Mouse (Mus musculus) neural tube, embryonic 14.5 days (tissue): ENCODE data around the gene Loxl3. TPM values are rescaled to one million over a fixed set of nuclear protein-coding genes. Genes with fewer than 3 reads are reported as not detected.

ENCODE experiments used
- ATAC-seq: fragments of 200-750 bp; cut with Nextera tagmentation; 2 replicates; pipeline ENCODE4 v1.8.0; 2017; ENCODE audit warnings: low read depth, mild to moderate bottlenecking, moderate TSS enrichment, moderate library complexity
- H3K27ac ChIP-seq: fragments of 300-500 bp; sonication (generic); 2 replicates; pipeline ENCODE4 v1.5.1; 2014; ENCODE audit warnings: low read depth, mild to moderate bottlenecking, control low read depth, low read length, moderate library complexity, mixed read lengths
- H3K27me3 ChIP-seq: fragments of 300-500 bp; sonication (generic); 2 replicates; pipeline ENCODE4 v1.6.1; 2014; ENCODE audit warnings: low read length; ENCODE audit not compliant: control insufficient read depth, insufficient read depth
- H3K36me3 ChIP-seq: fragments of 300-500 bp; sonication (generic); 2 replicates; pipeline ENCODE4 v1.6.1; 2014; ENCODE audit warnings: low read length, mixed read lengths; ENCODE audit not compliant: control insufficient read depth, insufficient read depth
- H3K4me1 ChIP-seq: fragments of 300-500 bp; sonication (generic); 2 replicates; pipeline ENCODE4 v1.6.1; 2014; ENCODE audit warnings: low read length; ENCODE audit not compliant: control insufficient read depth, insufficient read depth
- H3K4me2 ChIP-seq: fragments of 300-500 bp; sonication (generic); 2 replicates; pipeline ENCODE4 v1.6.1; 2014; ENCODE audit warnings: mild to moderate bottlenecking, low read depth, low read length, control low read depth
- H3K4me3 ChIP-seq: fragments of 300-500 bp; sonication (generic); 2 replicates; pipeline ENCODE4 v1.5.1; 2014; ENCODE audit warnings: low read depth, low read length, control low read depth, mixed read lengths
- H3K9ac ChIP-seq: fragments of 300-500 bp; sonication (generic); replicated peaks from 2 replicates; pipeline ENCODE4 v1.6.1; 2014; ENCODE audit warnings: low read depth, mild to moderate bottlenecking, control low read depth, low read length, mixed read lengths
- H3K9me3 ChIP-seq: fragments of 300-500 bp; sonication (generic); 2 replicates; pipeline ENCODE4 v1.6.1; 2016; ENCODE audit warnings: low read length; ENCODE audit not compliant: control insufficient read depth
- WGBS: fragments of 180-500 bp; shearing (Covaris S2); extraction: QIAGEN DNeasy Blood & Tissue Kit; methylation state at CpG from one replicate; pipeline ENCODE4 v1.1.7; 2014; 5-methylcytosine and 5-hydroxymethylcytosine counted together
- polyA plus RNA-seq: library from polyadenylated mRNA; unstranded; fragments of >200 nt; fragmentation: Nextera tagmentation; extraction: Ambion mirVana; gene quantifications from 2 replicates; pipeline ENCODE4 v1.2.1, GENCODE M21; 2014

The Loxl3 gene
- 4.2 and 6.1 TPM in 2 replicates for polyA plus RNA-seq

DNA sequence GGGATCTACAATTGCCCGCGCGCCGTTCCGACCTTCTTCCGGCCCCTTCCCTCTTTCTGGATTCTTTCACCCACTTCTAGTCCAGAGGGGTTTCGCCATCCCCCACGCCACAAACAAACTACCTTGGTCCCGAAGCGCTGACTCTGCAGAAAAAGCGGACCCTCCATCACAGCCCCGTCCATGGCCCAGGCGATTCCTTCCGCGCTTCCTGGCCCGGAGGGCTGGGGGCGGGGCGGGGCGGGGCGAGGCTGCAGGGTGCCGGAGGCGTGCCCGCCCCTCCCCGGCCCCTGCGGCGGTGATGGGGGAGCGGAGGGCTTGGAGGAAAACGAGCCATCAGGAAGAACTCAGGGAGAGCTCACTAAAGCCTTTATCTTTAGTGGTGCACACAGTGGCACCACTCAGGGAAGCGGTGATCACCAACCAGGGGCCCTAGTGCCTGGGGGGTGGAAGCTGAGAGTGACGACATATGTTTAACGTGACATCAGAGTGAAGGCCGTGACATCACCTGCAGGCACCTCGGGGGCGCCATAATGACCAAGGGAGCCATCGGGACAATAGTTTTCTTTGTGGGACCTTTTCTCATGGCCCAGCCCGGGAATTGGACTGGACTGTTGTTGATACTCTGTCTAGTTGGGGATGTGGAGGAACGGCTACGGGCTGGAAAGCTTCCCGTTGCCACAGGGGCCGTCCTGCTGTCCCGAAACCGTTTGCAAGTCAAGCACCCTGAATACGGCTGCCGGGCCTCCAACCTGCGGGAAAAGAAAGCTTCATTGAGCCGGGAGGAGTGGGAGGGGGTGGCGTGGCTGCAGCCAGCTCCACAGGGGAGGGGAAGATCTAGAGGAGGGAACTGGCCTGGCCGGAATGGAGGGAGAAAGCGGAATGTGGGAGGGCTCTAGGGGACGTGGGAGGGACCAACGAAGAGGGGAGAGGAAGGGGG lies at the start of gene Loxl3, which contains the start of gene Dok1:
Loxl3 (plus strand) TSS at position 925 of the 937 bp plus-strand sequence.
Dok1 (minus strand) TSS at position 223 of the 937 bp plus-strand sequence.
- H3K27me3 ChIP-seq, result peaks cover 12% of the 10 kb centered on the region; the same call in 1 of the 2 replicates

GRCm38 (mm10) chr6:82987411-82987971 lies 46.5 kb upstream of the Loxl3 start:
- H3K4me3 ChIP-seq, result no peak overlapping the region
- H3K27me3 ChIP-seq, result no peaks in the 10 kb centered on the region
- no peak overlapping the region for H3K27ac ChIP-seq
- H3K9me3 ChIP-seq, result no peaks in the 10 kb centered on the region
- H3K4me1 ChIP-seq, result no peaks in the 10 kb centered on the region
- no peak overlapping the region for H3K4me2 ChIP-seq
- ATAC-seq, result peak; percentile 46; the same call in 1 of the 2 replicates
- no peak overlapping the region for H3K9ac ChIP-seq
- WGBS, result 49% methylated on average over 9 of the region's 9 CpGs
- H3K36me3 ChIP-seq, result no peaks in the 10 kb centered on the region

More for the DNA sequence above, at the start of gene Loxl3, which contains the start of gene Dok1:
- ATAC-seq, result peak; percentile 70
- Histone ChIP-seq H3K4me3 (peak within 1 kb of the TSS; percentile 43), H3K9ac (peak within 1 kb of the TSS; percentile 37; the same call in 1 of the 2 replicates), H3K27ac (peak within 1 kb of the TSS; percentile 19; the same call in 1 of the 2 replicates), H3K9me3 (no peaks in the 10 kb centered on the region), H3K4me1 (peaks cover 14% of the 10 kb centered on the region; the same call in 1 of the 2 replicates), H3K4me2 (peak within 1 kb of the TSS; percentile 80), H3K36me3 (no peaks in the 10 kb centered on the region)
- WGBS, result under 1% methylated on average over 51 of the region's 51 CpGs

- Histone ChIP-seq H3K4me3 (no peak overlapping the region), H3K27ac (no peak overlapping the region), H3K27me3 (no peaks in the 10 kb centered on the region), H3K36me3 (no peaks in the 10 kb centered on the region), H3K9me3 (no peaks in the 10 kb centered on the region), H3K4me2 (no peak overlapping the region), H3K4me1 (no peaks in the 10 kb centered on the region), H3K9ac (no peak overlapping the region)
- WGBS, result 37% methylated on average over 1 of the region's 1 CpGs
- no peak for ATAC-seq
Measured at GRCm38 (mm10) chr6:82993696-82994095, 40.3 kb upstream of the Loxl3 start.

DNA sequence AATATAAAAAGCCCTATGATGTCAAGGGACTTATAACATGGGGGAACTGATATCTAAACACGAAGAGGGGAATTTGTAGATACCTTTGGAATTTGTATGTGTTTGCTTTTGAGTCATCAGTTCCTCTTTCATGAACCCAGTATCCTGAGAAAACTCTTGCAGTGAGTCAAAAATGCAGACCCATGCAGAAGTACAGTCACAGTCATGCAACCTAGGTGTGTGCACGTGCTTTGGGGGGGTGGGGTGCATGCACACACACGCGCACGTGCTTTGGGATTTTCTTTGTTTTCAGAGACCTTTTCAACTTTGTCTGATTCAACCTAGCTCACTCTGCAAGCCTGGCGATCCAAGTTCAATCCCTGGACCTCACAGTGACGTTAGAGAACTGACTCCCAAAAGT lies 39.6 kb upstream of the Loxl3 start:
- Histone ChIP-seq H3K9ac (no peak overlapping the region), H3K4me3 (no peak overlapping the region), H3K27me3 (no peaks in the 10 kb centered on the region), H3K9me3 (no peaks in the 10 kb centered on the region), H3K36me3 (no peaks in the 10 kb centered on the region), H3K27ac (no peak overlapping the region), H3K4me2 (no peak overlapping the region), H3K4me1 (no peaks in the 10 kb centered on the region)
- no peak for ATAC-seq
- 72% methylated on average over 7 of the region's 7 CpGs for WGBS

DNA sequence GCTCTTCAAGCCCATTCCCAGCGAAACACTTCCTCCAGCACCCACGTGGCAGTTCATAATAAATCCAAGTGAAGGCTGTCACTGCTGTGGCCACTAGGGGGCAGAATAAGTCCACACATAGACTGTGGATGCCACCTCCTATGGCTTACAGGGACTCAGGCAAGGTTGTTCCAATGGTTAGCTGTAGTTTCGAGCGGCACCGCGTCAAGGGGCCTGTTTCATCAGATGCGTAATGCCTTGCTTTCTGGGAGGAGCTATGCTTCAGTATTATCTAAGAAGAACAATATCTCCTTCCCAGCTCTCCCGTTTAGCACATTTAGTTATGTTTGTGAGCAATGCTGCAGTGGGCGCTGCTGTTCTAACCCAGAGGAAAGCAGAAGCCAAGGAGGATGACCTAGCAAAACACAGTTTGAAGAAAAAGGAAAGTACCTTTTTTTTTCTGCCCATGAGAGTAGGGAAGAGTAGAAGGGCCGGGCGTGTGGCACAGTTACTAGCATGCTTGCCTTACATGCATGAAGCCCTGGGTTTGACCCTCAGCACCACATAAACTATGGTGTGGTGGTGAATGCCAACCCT lies 37.1 kb upstream of the Loxl3 start:
- ATAC-seq, result peak; percentile 98
- no peak overlapping the region for H3K27ac ChIP-seq
- no peaks in the 10 kb centered on the region for H3K27me3 ChIP-seq
- H3K4me3 ChIP-seq, result no peak overlapping the region
- no peaks in the 10 kb centered on the region for H3K36me3 ChIP-seq
- peak overlapping the region; percentile 31; the same call in 1 of the 2 replicates for H3K4me2 ChIP-seq
- H3K4me1 ChIP-seq, result no peaks in the 10 kb centered on the region
- 13% methylated on average over 11 of the region's 11 CpGs for WGBS
- no peak overlapping the region for H3K9ac ChIP-seq
- H3K9me3 ChIP-seq, result no peaks in the 10 kb centered on the region

DNA sequence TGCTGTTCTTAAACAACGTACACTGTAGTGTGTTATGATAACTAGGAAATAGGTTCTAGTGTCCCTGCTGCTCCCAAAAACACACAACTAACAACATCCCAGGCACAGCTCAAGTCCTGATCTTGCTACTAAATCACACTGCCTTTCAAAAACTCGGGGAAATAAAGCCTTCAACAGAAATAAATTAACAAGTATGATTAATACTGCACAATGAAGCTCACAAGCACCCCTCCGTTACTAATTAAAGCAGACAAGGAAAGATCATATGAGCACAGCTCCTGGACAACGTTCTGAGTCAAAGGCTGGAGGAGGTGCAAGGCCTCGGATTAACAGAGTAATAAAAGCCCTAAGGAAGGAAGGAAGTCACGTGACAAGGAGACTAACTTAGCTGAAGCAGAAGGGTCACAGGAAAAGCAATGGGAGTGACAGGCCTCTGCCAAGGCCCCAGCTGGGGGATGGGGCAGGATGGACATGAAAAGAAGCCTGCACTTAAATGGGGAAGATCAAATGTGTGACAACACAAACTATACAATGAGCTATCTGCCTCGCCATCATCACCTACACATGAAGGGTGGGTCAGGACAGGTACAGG lies 36.4 kb upstream of the Loxl3 start:
- Histone ChIP-seq H3K4me3 (no peak overlapping the region), H3K9ac (no peak overlapping the region), H3K4me1 (no peaks in the 10 kb centered on the region), H3K27ac (no peak overlapping the region), H3K36me3 (no peaks in the 10 kb centered on the region), H3K4me2 (no peak overlapping the region; the same call in 1 of the 2 replicates), H3K27me3 (no peaks in the 10 kb centered on the region), H3K9me3 (no peaks in the 10 kb centered on the region)
- WGBS, result 45% methylated on average over 7 of the region's 7 CpGs
- no peak for ATAC-seq

GRCm38 (mm10) chr6:82998326-82998725 lies 35.6 kb upstream of the Loxl3 start:
- Histone ChIP-seq H3K9me3 (no peaks in the 10 kb centered on the region), H3K9ac (no peak overlapping the region), H3K27ac (no peak overlapping the region), H3K4me3 (no peak overlapping the region), H3K36me3 (no peaks in the 10 kb centered on the region), H3K4me2 (no peak overlapping the region), H3K27me3 (no peaks in the 10 kb centered on the region), H3K4me1 (no peaks in the 10 kb centered on the region)
- 71% methylated on average over 4 of the region's 4 CpGs for WGBS
- ATAC-seq, result no peak

DNA sequence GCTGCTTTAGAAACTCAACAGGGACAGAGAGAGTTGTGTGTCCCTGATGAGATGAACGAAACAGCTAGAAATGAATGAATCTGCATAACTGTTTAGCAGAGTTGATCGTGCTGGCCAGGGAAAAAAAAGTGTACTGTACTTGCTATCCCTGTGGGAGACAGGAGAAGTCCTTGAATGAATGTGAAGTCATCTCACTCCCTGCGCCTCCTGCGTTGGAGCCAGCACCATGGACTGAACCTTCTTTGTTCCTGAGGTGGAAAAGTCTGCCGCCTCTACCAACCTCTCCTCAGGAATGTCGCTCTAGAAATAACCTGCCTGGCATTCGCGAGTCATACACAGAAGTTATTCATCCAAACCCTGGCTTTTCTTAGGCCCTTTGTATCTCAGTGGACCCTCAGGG lies 34.0 kb upstream of the Loxl3 start:
- no peak for ATAC-seq
- no peaks in the 10 kb centered on the region for H3K27me3 ChIP-seq
- H3K9ac ChIP-seq, result no peak overlapping the region
- no peak overlapping the region for H3K4me3 ChIP-seq
- 74% methylated on average over 8 of the region's 8 CpGs for WGBS
- H3K4me2 ChIP-seq, result no peak overlapping the region
- H3K27ac ChIP-seq, result no peak overlapping the region
- H3K9me3 ChIP-seq, result no peaks in the 10 kb centered on the region
- H3K4me1 ChIP-seq, result no peaks in the 10 kb centered on the region
- H3K36me3 ChIP-seq, result no peaks in the 10 kb centered on the region
